ENCODE assay signal across 8 mouse cellular contexts in genomic region chr15:12374916-12375315, GRCm38 (mm10). TPM values are rescaled to one million over a fixed set of nuclear protein-coding genes. Genes with fewer than 3 reads are reported as not detected.
DNase-seq lines count a peak whose midpoint lies in the region; ATAC-seq lines count a peak whose summit lies in the region.

No protein-coding gene starts in this region.

- no peaks in the 10 kb centered on the region for H3K9me3 ChIP-seq in heart, embryonic 12.5 days (replicated peaks)
- no peaks in the 10 kb centered on the region for H3K9me3 ChIP-seq in hindbrain, embryonic 13.5 days
- no peaks in the 10 kb centered on the region for H3K9me3 ChIP-seq in midbrain, embryonic 11.5 days (ENCODE audit: control insufficient read depth, low read length)

- H3K9ac ChIP-seq in heart, embryonic 12.5 days: peak overlapping the region; percentile 55
- no peak overlapping the region for H3K9ac ChIP-seq in hindbrain, embryonic 13.5 days
- H3K9ac ChIP-seq in midbrain, embryonic 11.5 days (ENCODE audit: low read length): peak overlapping the region; percentile 26; the same call in 1 of the 2 replicates

- no peak for DNase-seq in heart, adult 18-20 months
- peak; percentile 32 for DNase-seq in R1 (ENCODE audit: low read depth, low spot score)
- DNase-seq in midbrain, embryonic 11.5 days (ENCODE audit: low spot score, missing footprints): peak; percentile 79
- DNase-seq in embryo, embryonic 11 days: no peak
- no peak for DNase-seq in cerebellum, adult 8-10 months
- DNase-seq in ovary, postnatal 14 days (ENCODE audit: low spot score): no peak

- ATAC-seq in heart, embryonic 12.5 days (ENCODE audit: insufficient number of reproducible peaks, low FRiP score): no peak
- ATAC-seq in hindbrain, embryonic 13.5 days (ENCODE audit: low FRiP score): no peak
- no peak for ATAC-seq in midbrain, embryonic 11.5 days (ENCODE audit: low FRiP score)

- 0 out of 2 replicates have a peak overlapping the region, but pooled peaks have one; percentile 7 for H3K27ac ChIP-seq in heart, embryonic 12.5 days (ENCODE audit: poor library complexity, severe bottlenecking)
- H3K27ac ChIP-seq in hindbrain, embryonic 13.5 days: no peak overlapping the region
- no peak overlapping the region for H3K27ac ChIP-seq in midbrain, embryonic 11.5 days (ENCODE audit: low read depth, low read length)

- H3K27me3 ChIP-seq in heart, embryonic 12.5 days (replicated peaks): 0 out of 2 replicates have a peak, but pooled peaks cover 6% of the 10 kb centered on the region
- H3K27me3 ChIP-seq in hindbrain, embryonic 13.5 days: peaks cover 21% of the 10 kb centered on the region
- no peaks in the 10 kb centered on the region for H3K27me3 ChIP-seq in midbrain, embryonic 11.5 days (ENCODE audit: control insufficient read depth, insufficient read depth, low read length)

- H3K4me3 ChIP-seq in heart, embryonic 12.5 days: peak overlapping the region; percentile 38
- H3K4me3 ChIP-seq in hindbrain, embryonic 13.5 days: no peak overlapping the region; the same call in 1 of the 2 replicates
- no peak overlapping the region; the same call in 1 of the 2 replicates for H3K4me3 ChIP-seq in midbrain, embryonic 11.5 days (ENCODE audit: low read depth, low read length)

- peak overlapping the region; percentile 71 for H3K4me2 ChIP-seq in heart, embryonic 12.5 days
- H3K4me2 ChIP-seq in hindbrain, embryonic 13.5 days: peak overlapping the region; percentile 50
- H3K4me2 ChIP-seq in midbrain, embryonic 11.5 days: peak overlapping the region; percentile 60

- peaks cover 13% of the 10 kb centered on the region; the same call in 1 of the 2 replicates for H3K36me3 ChIP-seq in heart, embryonic 12.5 days
- H3K36me3 ChIP-seq in hindbrain, embryonic 13.5 days: no peaks in the 10 kb centered on the region
- no peaks in the 10 kb centered on the region for H3K36me3 ChIP-seq in midbrain, embryonic 11.5 days (ENCODE audit: control insufficient read depth, insufficient read depth, low read length)

- WGBS in heart, embryonic 12.5 days: 49% methylated on average over 18 of the region's 18 CpGs
- WGBS in hindbrain, embryonic 13.5 days: 60% methylated on average over 18 of the region's 18 CpGs
- 61% methylated on average over 18 of the region's 18 CpGs for WGBS in midbrain, embryonic 11.5 days

- peaks cover 19% of the 10 kb centered on the region for H3K4me1 ChIP-seq in heart, embryonic 12.5 days (replicated peaks)
- H3K4me1 ChIP-seq in hindbrain, embryonic 13.5 days (replicated peaks): peaks cover 20% of the 10 kb centered on the region
- peaks cover 11% of the 10 kb centered on the region for H3K4me1 ChIP-seq in midbrain, embryonic 11.5 days (ENCODE audit: control insufficient read depth, insufficient read depth, low read length)

RNA-seq across cellular contexts. Expression of gene 1810049J17Rik, which starts 53.2 kb away (rescaled TPM):
- 0.50 and 0.73 TPM in 2 replicates for polyA plus RNA-seq in heart, embryonic 12.5 days (2016; fragmentation: Nextera tagmentation; extraction: Ambion mirVana)
- total RNA-seq in heart, adult 18-20 months (2021): 1 to 10 TPM; 1.1 to 1.2 TPM
- polyA plus RNA-seq in hindbrain, embryonic 13.5 days (2015; fragmentation: Nextera tagmentation; extraction: Ambion mirVana): not detected in 2 replicates
- polyA plus RNA-seq in midbrain, embryonic 11.5 days (2014; fragmentation: Nextera tagmentation; extraction: Ambion mirVana): 0.94 and 2.5 TPM in 2 replicates

RNA-seq across cellular contexts. Expression of gene Golph3, which starts 53.7 kb away (rescaled TPM):
- 92.2 and 92.5 TPM in 2 replicates for polyA plus RNA-seq in heart, embryonic 12.5 days (2016; fragmentation: Nextera tagmentation; extraction: Ambion mirVana)
- 10 to 100 TPM; 82.6 to 93.4 TPM for total RNA-seq in heart, adult 18-20 months (2021)
- 67.1 and 75.1 TPM in 2 replicates for polyA plus RNA-seq in hindbrain, embryonic 13.5 days (2015; fragmentation: Nextera tagmentation; extraction: Ambion mirVana)
- polyA plus RNA-seq in midbrain, embryonic 11.5 days (2014; fragmentation: Nextera tagmentation; extraction: Ambion mirVana): 114 and 118 TPM in 2 replicates

Comparison
In these comparisons a context has a peak if more than half of its experiments do, and no peak if none do; other contexts are left out.
1. DNase-seq: peak in R1 (single experiment) and midbrain, embryonic 11.5 days (single experiment); none in heart, adult 18-20 months (0 of 2), embryo, embryonic 11 days (single experiment), cerebellum, adult 8-10 months (single experiment) and ovary, postnatal 14 days (single experiment).
2. Peak in every context shown above with its lines, with median percentiles within 50 percentile points of each other: H3K4me2 ChIP-seq.